Mouse (Mus musculus) heart, embryonic 15.5 days (tissue): ENCODE measurements at regions not wholly inside any gene's neighbourhood (a gene's known extent, or its start where the extent isn't known, plus 50 kb on each side); places are given as distances from the start of the nearest gene placed in this dataset.

Source experiments
- ATAC-seq: fragments of 200-750 bp; cut with Nextera tagmentation; replicated peaks from 2 replicates; pipeline ENCODE4 v1.8.0; 2017; ENCODE audit warnings: low read depth, moderate TSS enrichment; ENCODE audit not compliant: insufficient number of reproducible peaks, insufficient read depth, low FRiP score
- H3K27ac ChIP-seq: fragments of 300-500 bp; sonication (generic); 2 replicates; pipeline ENCODE4 v1.5.1; 2015; ENCODE audit warnings: mild to moderate bottlenecking, inconsistent platforms
- H3K27me3 ChIP-seq: fragments of 300-500 bp; sonication (generic); 2 replicates; pipeline ENCODE4 v1.6.1; 2015; ENCODE audit warnings: inconsistent platforms
- H3K36me3 ChIP-seq: fragments of 300-500 bp; sonication (generic); 2 replicates; pipeline ENCODE4 v1.6.1; 2015; ENCODE audit warnings: mild to moderate bottlenecking, inconsistent platforms
- H3K4me1 ChIP-seq: fragments of 300-500 bp; sonication (generic); replicated peaks from 2 replicates; pipeline ENCODE4 v1.6.1; 2015; ENCODE audit warnings: inconsistent platforms
- H3K4me2 ChIP-seq: fragments of 300-500 bp; sonication (generic); 2 replicates; pipeline ENCODE4 v1.6.1; 2015; ENCODE audit warnings: inconsistent platforms, mild to moderate bottlenecking, moderate library complexity
- H3K4me3 ChIP-seq: fragments of 300-500 bp; sonication (generic); 2 replicates; pipeline ENCODE4 v1.5.1; 2015; ENCODE audit warnings: mild to moderate bottlenecking, inconsistent platforms
- H3K9ac ChIP-seq: fragments of 300-500 bp; sonication (generic); 2 replicates; pipeline ENCODE4 v1.6.1; 2015; ENCODE audit warnings: mild to moderate bottlenecking, inconsistent platforms
- H3K9me3 ChIP-seq: fragments of 300-500 bp; sonication (generic); replicated peaks from 2 replicates; pipeline ENCODE4 v1.6.1; 2016; ENCODE audit warnings: inconsistent platforms
- WGBS: fragments of 180-500 bp; shearing (Covaris S2); methylation state at CpG from one replicate; pipeline ENCODE4 v1.1.7; 2015; ENCODE audit warnings: mixed read lengths; 5-methylcytosine and 5-hydroxymethylcytosine counted together

DNA sequence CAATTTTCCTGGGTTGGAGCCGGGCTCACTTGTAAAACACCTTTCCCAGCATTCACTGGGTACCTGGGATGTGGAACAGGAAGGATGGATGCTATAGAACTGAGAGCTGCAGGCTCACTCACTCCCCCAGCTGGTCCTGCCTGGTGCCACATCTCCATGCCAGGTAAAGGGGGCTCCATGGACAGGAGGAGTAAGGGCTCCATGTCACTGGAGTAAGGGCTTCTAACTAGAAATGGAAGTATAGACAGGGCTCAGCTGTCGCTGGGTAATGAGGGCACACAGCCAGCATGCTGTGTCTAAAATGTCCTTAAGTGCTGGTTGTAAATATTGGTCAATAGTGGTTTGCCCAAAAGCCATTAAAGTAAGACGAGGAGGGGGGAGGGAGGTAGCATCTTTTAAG, 99.4 kb upstream of the Gpr12 start:
- no peak overlapping the region for H3K4me3 ChIP-seq
- H3K4me1 ChIP-seq: no peaks in the 10 kb centered on the region; the same call in 1 of the 2 replicates
- no peaks in the 10 kb centered on the region for H3K36me3 ChIP-seq
- H3K4me2 ChIP-seq: no peak overlapping the region
- H3K27ac ChIP-seq: no peak overlapping the region
- no peak for ATAC-seq
- no peaks in the 10 kb centered on the region for H3K27me3 ChIP-seq
- H3K9ac ChIP-seq: no peak overlapping the region
- no peaks in the 10 kb centered on the region for H3K9me3 ChIP-seq
- WGBS: 63% methylated on average over 3 of the region's 3 CpGs

DNA sequence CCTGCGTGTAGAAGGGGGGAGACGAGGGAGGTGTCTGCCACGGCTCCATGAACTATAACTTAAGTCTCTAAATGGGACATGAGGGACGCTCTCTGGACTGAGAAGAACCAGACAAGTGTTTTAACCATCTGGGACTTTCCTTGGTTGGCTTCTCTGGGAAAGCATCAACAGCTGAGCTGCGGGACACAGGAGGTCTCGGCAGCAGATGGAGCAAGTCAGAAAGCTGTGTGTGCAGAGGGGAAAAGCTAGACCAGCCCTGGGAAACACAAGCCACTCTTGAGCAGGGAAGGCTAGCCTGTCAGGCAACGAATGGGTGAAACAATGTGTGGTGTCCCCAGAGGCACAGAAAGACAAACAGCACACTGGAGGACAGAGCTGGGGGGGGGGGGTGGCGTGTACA, 98.5 kb upstream of the Gpr12 start:
- 57% methylated on average over 7 of the region's 8 CpGs for WGBS
- Histone ChIP-seq H3K9me3 (no peaks in the 10 kb centered on the region), H3K4me1 (peaks cover 3% of the 10 kb centered on the region), H3K9ac (no peak overlapping the region), H3K36me3 (no peaks in the 10 kb centered on the region), H3K4me2 (no peak overlapping the region), H3K27ac (no peak overlapping the region), H3K27me3 (no peaks in the 10 kb centered on the region), H3K4me3 (no peak overlapping the region)
- ATAC-seq: no peak

DNA sequence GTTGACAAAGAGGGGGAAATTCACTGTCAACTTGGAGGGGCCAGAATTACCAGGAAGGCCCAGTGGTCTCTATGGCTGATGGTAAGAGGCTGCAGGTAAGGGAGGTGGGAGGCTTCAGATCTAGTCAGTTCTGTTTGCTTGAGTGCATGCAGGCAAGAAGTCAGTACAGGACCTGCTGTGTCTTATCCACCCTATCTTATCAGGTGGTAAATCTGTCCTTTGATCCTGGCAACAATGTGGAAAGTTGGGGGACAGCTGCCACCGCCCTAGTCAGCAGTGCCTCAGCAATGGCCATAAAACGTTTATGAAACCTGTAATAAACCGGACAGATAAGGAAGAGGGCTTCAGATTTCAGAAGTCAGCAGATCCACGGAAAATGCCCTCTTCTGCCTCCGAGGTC, 97.9 kb upstream of the Gpr12 start:
- no peak for ATAC-seq
- Histone ChIP-seq H3K4me3 (no peak overlapping the region), H3K36me3 (no peaks in the 10 kb centered on the region), H3K4me2 (no peak overlapping the region), H3K9ac (no peak overlapping the region), H3K27ac (no peak overlapping the region), H3K9me3 (no peaks in the 10 kb centered on the region), H3K27me3 (no peaks in the 10 kb centered on the region), H3K4me1 (peaks cover 3% of the 10 kb centered on the region)
- 53% methylated on average over 5 of the region's 5 CpGs for WGBS

DNA sequence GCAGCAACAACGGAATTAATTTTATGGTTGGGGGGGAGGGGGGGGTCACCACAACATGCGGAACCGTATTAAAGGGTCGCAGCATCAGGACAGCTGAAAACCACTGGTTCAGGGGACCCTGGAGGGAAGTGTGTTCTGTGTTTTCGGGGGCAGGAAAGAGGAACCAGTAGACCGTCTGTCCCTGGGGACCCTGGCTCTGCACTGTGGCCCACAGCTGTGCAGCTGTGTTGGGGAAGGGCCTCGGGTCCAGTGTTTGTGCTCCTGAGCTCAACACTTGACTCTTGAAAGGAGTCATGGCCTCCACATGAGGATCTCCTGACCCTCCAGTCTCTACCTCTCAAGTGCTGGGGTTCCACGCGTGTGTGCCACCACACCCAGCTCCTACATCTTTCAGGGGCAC, 96.5 kb upstream of the Gpr12 start:
- Histone ChIP-seq H3K4me3 (no peak overlapping the region), H3K4me1 (peaks cover 3% of the 10 kb centered on the region), H3K36me3 (no peaks in the 10 kb centered on the region), H3K27ac (no peak overlapping the region), H3K4me2 (no peak overlapping the region), H3K9ac (no peak overlapping the region), H3K27me3 (no peaks in the 10 kb centered on the region), H3K9me3 (no peaks in the 10 kb centered on the region)
- ATAC-seq: no peak
- 79% methylated on average over 9 of the region's 9 CpGs for WGBS

DNA sequence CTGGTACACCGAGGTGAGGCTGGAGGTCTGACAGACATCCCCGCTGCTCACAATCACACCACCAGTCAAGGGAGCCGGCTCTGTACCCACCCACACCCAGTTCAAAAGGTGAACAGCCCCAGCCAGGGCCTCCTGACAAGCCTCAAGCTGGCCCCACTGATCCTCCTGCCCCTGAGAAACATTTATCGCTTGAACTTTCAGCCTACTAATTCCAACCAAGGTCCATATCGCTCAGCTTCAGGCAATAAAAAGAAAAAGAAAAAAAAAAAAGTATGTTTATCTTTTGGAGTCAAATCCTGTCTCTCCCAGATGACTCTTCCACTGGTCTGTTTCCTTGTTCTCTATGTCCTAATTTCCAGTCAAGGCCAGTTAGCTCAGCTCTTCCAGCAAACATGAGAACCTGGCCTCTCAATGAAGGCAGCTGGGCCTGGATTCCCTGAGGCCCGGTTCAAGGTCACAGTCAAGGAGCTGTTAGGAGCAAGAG, 94.2 kb upstream of the Gpr12 start:
- Histone ChIP-seq H3K9ac (no peak overlapping the region), H3K27ac (no peak overlapping the region), H3K27me3 (no peaks in the 10 kb centered on the region), H3K9me3 (no peaks in the 10 kb centered on the region), H3K36me3 (no peaks in the 10 kb centered on the region), H3K4me3 (no peak overlapping the region), H3K4me2 (no peak overlapping the region), H3K4me1 (peaks cover 7% of the 10 kb centered on the region)
- ATAC-seq: no peak
- 38% methylated on average over 6 of the region's 6 CpGs for WGBS

DNA sequence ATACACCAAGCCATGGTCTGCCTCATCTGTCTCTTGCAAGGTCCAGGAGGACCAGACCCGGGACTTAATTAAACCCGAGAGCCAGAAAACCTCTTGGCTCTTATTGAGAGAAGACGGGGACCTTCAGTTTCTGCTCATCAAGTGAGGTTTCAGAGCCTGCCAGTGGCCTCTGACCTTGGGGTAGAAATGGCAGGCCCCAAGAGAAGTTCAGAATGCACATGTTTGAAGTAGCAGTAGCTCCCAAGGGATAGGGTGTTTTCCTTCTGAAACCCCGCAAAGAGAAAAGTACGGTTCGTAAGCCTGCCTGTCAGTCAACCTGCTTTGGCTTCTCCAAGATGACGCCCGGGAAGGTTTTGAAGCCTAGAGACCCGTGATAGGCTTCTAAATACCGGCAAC, 93.7 kb upstream of the Gpr12 start:
- Histone ChIP-seq H3K4me1 (peaks cover 7% of the 10 kb centered on the region), H3K27ac (no peak overlapping the region), H3K9me3 (no peaks in the 10 kb centered on the region), H3K36me3 (no peaks in the 10 kb centered on the region), H3K9ac (no peak overlapping the region), H3K4me3 (no peak overlapping the region), H3K27me3 (no peaks in the 10 kb centered on the region), H3K4me2 (no peak overlapping the region)
- WGBS: 67% methylated on average over 10 of the region's 10 CpGs
- ATAC-seq: no peak

DNA sequence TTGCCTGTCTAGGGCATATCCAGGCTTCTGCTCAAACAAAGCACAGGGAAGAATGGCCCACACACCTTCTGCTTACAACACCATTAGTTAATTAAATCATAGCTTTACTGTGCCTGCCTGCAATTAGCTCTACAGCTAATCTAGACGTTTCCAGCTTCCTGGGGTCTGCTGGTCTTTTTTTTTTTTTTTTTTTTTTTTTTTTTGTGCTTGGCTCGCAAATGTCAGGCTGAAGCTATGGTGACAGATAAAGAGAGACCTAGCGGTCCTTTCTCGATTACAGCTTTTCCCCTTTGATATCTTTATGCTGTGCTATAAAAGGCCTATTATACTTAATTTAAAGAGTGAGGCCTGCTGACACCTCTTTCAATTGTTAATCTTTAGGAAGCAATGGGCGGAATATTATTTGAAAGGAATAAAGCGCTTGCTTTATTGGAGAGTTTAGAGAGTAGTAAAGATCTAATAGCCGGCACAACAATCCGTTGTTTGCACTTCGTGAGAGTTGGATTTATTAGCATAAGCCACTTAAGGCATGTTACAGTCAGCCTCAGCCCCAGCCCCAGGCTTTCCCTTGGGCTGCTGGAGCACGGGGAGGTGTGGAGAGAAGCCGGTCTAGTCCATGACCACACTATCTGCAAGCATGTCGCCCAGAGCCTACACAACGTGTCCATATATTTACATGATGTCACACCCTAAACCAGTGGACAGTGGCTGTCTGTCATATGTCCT, 93.2 kb upstream of the Gpr12 start:
- no peak overlapping the region for H3K4me3 ChIP-seq
- ATAC-seq: no peak
- no peak overlapping the region for H3K9ac ChIP-seq
- no peaks in the 10 kb centered on the region for H3K27me3 ChIP-seq
- peaks cover 7% of the 10 kb centered on the region for H3K4me1 ChIP-seq
- H3K9me3 ChIP-seq: no peaks in the 10 kb centered on the region
- no peaks in the 10 kb centered on the region for H3K36me3 ChIP-seq
- no peak overlapping the region for H3K4me2 ChIP-seq
- WGBS: 70% methylated on average over 13 of the region's 13 CpGs
- H3K27ac ChIP-seq: no peak overlapping the region

DNA sequence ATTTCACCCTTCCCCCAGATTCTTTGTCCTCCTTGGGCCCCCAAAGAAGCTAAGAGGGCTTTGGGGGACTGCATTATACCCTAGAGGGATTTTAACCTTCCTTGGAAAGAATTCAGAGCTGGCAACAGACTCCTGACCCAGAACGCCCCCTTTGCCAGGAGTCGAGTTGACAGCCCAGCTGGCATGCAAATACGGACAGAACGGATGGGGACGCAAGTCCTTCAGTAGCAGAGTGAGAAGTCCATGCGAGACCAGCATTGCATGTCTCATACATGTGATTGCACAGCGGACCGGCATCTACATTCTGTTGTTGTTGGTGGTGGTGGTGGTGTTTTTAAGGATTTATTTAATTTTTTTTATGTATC, 92.1 kb upstream of the Gpr12 start:
- no peak overlapping the region for H3K27ac ChIP-seq
- H3K4me2 ChIP-seq: no peak overlapping the region

DNA sequence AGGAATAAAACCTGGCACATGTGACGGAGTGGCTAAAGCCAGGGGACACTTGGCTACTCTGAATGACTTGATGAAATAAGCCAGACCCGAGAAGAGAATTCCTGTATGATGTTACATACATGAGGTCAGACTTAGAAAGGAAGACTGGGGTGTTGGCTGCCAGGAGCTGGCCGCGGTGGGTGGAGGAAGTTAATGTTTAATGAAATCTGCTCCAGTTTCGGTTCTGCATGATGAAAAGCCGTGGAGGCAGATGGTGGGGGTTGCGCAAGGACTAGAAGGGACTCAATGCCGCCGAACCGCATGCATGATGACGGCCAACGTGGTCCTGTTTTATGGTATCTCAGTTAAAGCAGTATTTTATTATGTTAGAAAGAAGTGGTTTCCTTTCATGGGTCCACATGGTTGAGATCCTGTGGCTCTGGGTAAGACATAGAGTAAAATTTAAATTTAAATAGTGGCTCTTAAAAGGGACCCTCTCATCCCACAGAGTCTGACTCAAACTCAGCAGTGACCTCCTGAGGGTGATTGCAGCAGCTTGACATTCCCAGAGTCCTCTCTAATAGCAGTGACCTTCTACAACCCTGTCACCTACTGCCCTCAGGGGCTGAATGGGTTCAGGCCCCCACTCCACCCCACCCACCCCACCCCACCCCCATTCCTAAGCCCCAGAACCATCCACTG, 91.6 kb upstream of the Gpr12 start:
- Histone ChIP-seq H3K9ac (no peak overlapping the region), H3K36me3 (no peaks in the 10 kb centered on the region), H3K27ac (no peak overlapping the region), H3K4me3 (no peak overlapping the region), H3K9me3 (no peaks in the 10 kb centered on the region), H3K4me2 (0 out of 2 replicates have a peak overlapping the region, but pooled peaks have one; percentile 1), H3K27me3 (no peaks in the 10 kb centered on the region), H3K4me1 (peaks cover 7% of the 10 kb centered on the region)
- no peak for ATAC-seq
- 63% methylated on average over 12 of the region's 12 CpGs for WGBS

More for the DNA sequence above, 92.1 kb upstream of the Gpr12 start:
- Histone ChIP-seq H3K36me3 (no peaks in the 10 kb centered on the region), H3K27me3 (no peaks in the 10 kb centered on the region), H3K9me3 (no peaks in the 10 kb centered on the region), H3K4me1 (peaks cover 7% of the 10 kb centered on the region), H3K4me3 (no peak overlapping the region), H3K9ac (no peak overlapping the region)
- ATAC-seq: no peak
- WGBS: 89% methylated on average over 8 of the region's 8 CpGs

DNA sequence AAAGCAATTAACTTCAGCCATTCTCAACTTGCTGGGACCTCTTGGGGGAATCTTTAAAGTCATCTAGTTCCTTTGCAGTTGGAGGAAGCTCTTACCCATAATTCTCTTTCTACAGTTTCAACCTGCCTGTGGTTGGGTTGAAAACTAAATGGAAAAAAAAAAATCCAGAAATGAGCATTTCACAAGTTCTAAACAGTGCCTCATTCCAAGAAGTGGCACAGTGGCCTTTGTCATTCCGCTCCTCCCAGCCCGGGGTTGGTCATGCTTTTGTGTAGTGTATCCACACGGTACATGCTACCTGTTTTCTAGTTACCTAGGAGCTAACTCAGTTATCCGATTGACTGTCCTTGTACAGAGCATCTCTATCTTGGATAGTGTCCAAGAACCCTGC, 90.8 kb upstream of the Gpr12 start:
- no peaks in the 10 kb centered on the region for H3K27me3 ChIP-seq
- no peak overlapping the region for H3K9ac ChIP-seq
- peaks cover 7% of the 10 kb centered on the region for H3K4me1 ChIP-seq
- no peak overlapping the region for H3K4me3 ChIP-seq
- no peaks in the 10 kb centered on the region for H3K36me3 ChIP-seq
- WGBS: 82% methylated on average over 4 of the region's 4 CpGs
- H3K4me2 ChIP-seq: no peak overlapping the region
- H3K27ac ChIP-seq: peak overlapping the region; percentile 52; the same call in 1 of the 2 replicates
- ATAC-seq: no peak
- no peaks in the 10 kb centered on the region for H3K9me3 ChIP-seq

DNA sequence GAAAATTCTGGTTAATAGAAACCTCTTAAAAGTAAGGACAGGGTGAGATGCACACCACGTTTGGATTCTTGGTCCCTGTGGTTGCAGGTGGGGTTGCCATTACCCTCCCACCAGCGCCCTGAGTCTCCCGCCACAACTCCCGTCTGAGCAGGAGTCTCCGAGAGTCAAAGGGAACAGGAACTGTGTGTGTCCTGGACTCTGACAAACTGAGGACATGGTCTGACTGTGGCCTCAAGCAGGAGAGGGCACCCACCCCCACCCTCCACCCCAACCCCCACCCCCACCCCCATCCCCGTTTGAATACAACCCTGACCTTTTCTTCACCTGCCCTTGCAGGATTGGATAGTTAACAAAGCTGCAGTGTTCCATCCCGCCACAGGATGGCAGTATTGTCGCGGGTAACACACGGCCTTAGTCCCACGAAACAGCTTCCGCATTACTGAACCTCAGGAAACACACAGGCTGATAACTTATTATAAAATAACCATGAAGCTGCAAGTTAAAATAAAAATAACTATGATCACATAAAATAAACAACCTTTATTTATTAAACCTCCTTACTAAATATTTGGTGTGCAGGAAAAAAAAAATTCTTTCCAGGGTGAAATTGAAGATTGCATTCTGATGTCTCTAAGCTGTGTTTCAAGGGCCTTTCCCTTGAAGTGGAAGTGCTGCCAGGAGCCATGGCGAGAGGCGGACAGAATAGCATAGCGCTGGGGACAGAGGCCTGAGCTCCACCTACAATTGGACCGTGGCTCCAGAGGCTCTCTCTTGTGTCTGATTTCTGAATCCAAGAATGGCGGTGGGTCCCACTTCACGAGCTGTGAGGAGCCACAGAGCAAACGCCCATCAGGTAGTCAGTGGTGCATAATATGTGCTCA, 90.2 kb upstream of the Gpr12 start:
- peak overlapping the region; percentile 52; the same call in 1 of the 2 replicates for H3K27ac ChIP-seq
- H3K9ac ChIP-seq: no peak overlapping the region
- no peaks in the 10 kb centered on the region for H3K27me3 ChIP-seq
- H3K9me3 ChIP-seq: no peaks in the 10 kb centered on the region
- H3K4me3 ChIP-seq: no peak overlapping the region
- no peaks in the 10 kb centered on the region for H3K36me3 ChIP-seq
- 21% methylated on average over 19 of the region's 19 CpGs for WGBS
- no peak overlapping the region for H3K4me2 ChIP-seq
- peaks cover 7% of the 10 kb centered on the region for H3K4me1 ChIP-seq
- ATAC-seq: no peak; the same call in 1 of the 2 replicates
